Mouse (Mus musculus) heart, postnatal 0 days (tissue): ENCODE data around the gene P2rx1.

Experiments
- CTCF ChIP-seq: IDR thresholded peaks from 2 replicates; pipeline ENCODE4 v1.5.1; 2016; ENCODE audit warnings: antibody characterized with exemption, control low read depth, low read depth
- EP300 ChIP-seq: IDR thresholded peaks from 2 replicates; pipeline ENCODE4 v1.6.1; 2016; ENCODE audit warnings: antibody characterized with exemption, low read depth

- TF ChIP-seq CTCF (no peak), EP300 (no peak)
These were observed 38.2 kb upstream of the P2rx1 start for GRCm38 (mm10) chr11:72960723-72961071.
